Mouse (Mus musculus): ENCODE data around the gene Stam2.

- TF ChIP-seq CTCF (IDR thresholded peaks at IDR 0.05; ENCODE audit: control insufficient read depth, insufficient read depth, insufficient read length) (no peak), CEBPB (IDR thresholded peaks at IDR 0.05; ENCODE audit: low read depth) (no peak)
Measured at GRCm38 (mm10) chr2:52740596-52740995, 1.5 kb downstream of the Stam2 start.

All from C2C12 (cell line).